Mouse (Mus musculus) kidney, adult 2 months (tissue): ENCODE data around the gene Pde3a.

ENCODE experiments used
- CTCF ChIP-seq: fragments of 200-500 bp; conservative IDR thresholded peaks from 2 replicates; pipeline ENCODE4 v1.5.1; 2011; ENCODE audit warnings: low read depth, mild to moderate bottlenecking, control low read depth, low read length, moderate library complexity, mixed read lengths; ENCODE audit not compliant: insufficient read depth, insufficient read length
- POLR2A ChIP-seq: fragments of 200-500 bp; IDR thresholded peaks from one replicate; pipeline ENCODE4 v1.6.1; 2011; ENCODE audit warnings: low read depth, low read length, control low read depth

- TF ChIP-seq POLR2A = no peak
- TF ChIP-seq CTCF = no peak
Observed at GRCm38 (mm10) chr6:141250984-141251383, 1.9 kb downstream of the Pde3a start.
